Mouse (Mus musculus): ENCODE results near the gene Stk4. TPM values are rescaled to one million over a fixed set of nuclear protein-coding genes. Genes with fewer than 3 reads are reported as not detected.

Gene Stk4
- polyA plus RNA-seq, 1 experiment from 2014 or later: 80.1 TPM

- Histone ChIP-seq H3K4me3 (ENCODE audit: inconsistent target) (no peak overlapping the region), H3K36me3 (ENCODE audit: inconsistent target) (peaks cover 44% of the 10 kb centered on the region), H3K27ac (no peak overlapping the region), H3K79me2 (ENCODE audit: inconsistent target) (no peaks in the 10 kb centered on the region)
- WGBS (ENCODE audit: missing documents): 87% methylated on average over 7 of the region's 7 CpGs
Measured at GRCm38 (mm10) chr2:164156158-164156557, 86.0 kb downstream of the Stk4 start.

- 93% methylated on average over 2 of the region's 2 CpGs for WGBS (ENCODE audit: missing documents)
- Histone ChIP-seq H3K79me2 (ENCODE audit: inconsistent target) (no peaks in the 10 kb centered on the region), H3K4me3 (ENCODE audit: inconsistent target) (no peak overlapping the region), H3K27ac (no peak overlapping the region), H3K36me3 (ENCODE audit: inconsistent target) (peaks cover 17% of the 10 kb centered on the region; the same call in 1 of the 2 replicates)
Measured at GRCm38 (mm10) chr2:164158838-164159237, 88.7 kb downstream of the Stk4 start.

- H3K27ac ChIP-seq: no peak overlapping the region
- no peak overlapping the region for H3K4me3 ChIP-seq (ENCODE audit: inconsistent target)
- H3K79me2 ChIP-seq (ENCODE audit: inconsistent target): no peaks in the 10 kb centered on the region
- H3K36me3 ChIP-seq (ENCODE audit: inconsistent target): no peaks in the 10 kb centered on the region
- 96% methylated on average over 11 of the region's 11 CpGs for WGBS (ENCODE audit: missing documents)
Measured at GRCm38 (mm10) chr2:164161515-164162055, 91.5 kb downstream of the Stk4 start.

GRCm38 (mm10) chr2:164164941-164165340, 94.8 kb downstream of the Stk4 start:
- no peak overlapping the region for H3K4me3 ChIP-seq (ENCODE audit: inconsistent target)
- WGBS (ENCODE audit: missing documents): 95% methylated on average over 4 of the region's 5 CpGs
- H3K79me2 ChIP-seq (ENCODE audit: inconsistent target): no peaks in the 10 kb centered on the region
- H3K36me3 ChIP-seq (ENCODE audit: inconsistent target): no peaks in the 10 kb centered on the region
- no peak overlapping the region for H3K27ac ChIP-seq

GRCm38 (mm10) chr2:164167752-164168570, 97.8 kb downstream of the Stk4 start:
- H3K79me2 ChIP-seq (ENCODE audit: inconsistent target): no peaks in the 10 kb centered on the region
- H3K27ac ChIP-seq: no peak overlapping the region
- no peaks in the 10 kb centered on the region for H3K36me3 ChIP-seq (ENCODE audit: inconsistent target)
- H3K4me3 ChIP-seq (ENCODE audit: inconsistent target): no peak overlapping the region
- 23% methylated on average over 90 of the region's 90 CpGs for WGBS (ENCODE audit: missing documents)

GRCm38 (mm10) chr2:164168571-164168946, 98.4 kb downstream of the Stk4 start:
- Histone ChIP-seq H3K36me3 (ENCODE audit: inconsistent target) (no peaks in the 10 kb centered on the region), H3K4me3 (ENCODE audit: inconsistent target) (no peak overlapping the region), H3K79me2 (ENCODE audit: inconsistent target) (no peaks in the 10 kb centered on the region), H3K27ac (no peak overlapping the region)
- WGBS (ENCODE audit: missing documents): 17% methylated on average over 39 of the region's 42 CpGs

- H3K4me3 ChIP-seq (ENCODE audit: inconsistent target): no peak overlapping the region
- 28% methylated on average over 11 of the region's 11 CpGs for WGBS (ENCODE audit: missing documents)
- no peaks in the 10 kb centered on the region for H3K36me3 ChIP-seq (ENCODE audit: inconsistent target)
- H3K27ac ChIP-seq: no peak overlapping the region
- no peaks in the 10 kb centered on the region for H3K79me2 ChIP-seq (ENCODE audit: inconsistent target)
Measured at GRCm38 (mm10) chr2:164170326-164170725, 100.2 kb downstream of the Stk4 start.

- H3K4me3 ChIP-seq (ENCODE audit: inconsistent target): no peak within 1 kb of the TSS
- H3K36me3 ChIP-seq (ENCODE audit: inconsistent target): no peaks in the 10 kb centered on the region
- no peak within 1 kb of the TSS for H3K27ac ChIP-seq
- H3K79me2 ChIP-seq (ENCODE audit: inconsistent target): no peaks in the 10 kb centered on the region
- 2% methylated on average over 27 of the region's 29 CpGs for WGBS (ENCODE audit: missing documents)
Measured at GRCm38 (mm10) chr2:164170902-164171301, 100.8 kb downstream of the Stk4 start, which contains the start of gene Kcns1. Gene Kcns1, minus strand, starts transcription at chr2:164171113.

GRCm38 (mm10) chr2:164173394-164173793, 103.3 kb downstream of the Stk4 start:
- WGBS (ENCODE audit: missing documents): 10% methylated on average over 3 of the region's 3 CpGs
- Histone ChIP-seq H3K79me2 (ENCODE audit: inconsistent target) (no peaks in the 10 kb centered on the region), H3K36me3 (ENCODE audit: inconsistent target) (no peaks in the 10 kb centered on the region), H3K27ac (no peak overlapping the region), H3K4me3 (ENCODE audit: inconsistent target) (no peak overlapping the region)

GRCm38 (mm10) chr2:164174649-164175395, 104.7 kb downstream of the Stk4 start:
- Histone ChIP-seq H3K27ac (no peak overlapping the region), H3K36me3 (ENCODE audit: inconsistent target) (no peaks in the 10 kb centered on the region), H3K4me3 (ENCODE audit: inconsistent target) (no peak overlapping the region), H3K79me2 (ENCODE audit: inconsistent target) (no peaks in the 10 kb centered on the region)
- WGBS (ENCODE audit: missing documents): 75% methylated on average over 7 of the region's 8 CpGs

GRCm38 (mm10) chr2:164175850-164176249, 105.7 kb downstream of the Stk4 start:
- WGBS (ENCODE audit: missing documents): 31% methylated on average over 3 of the region's 3 CpGs
- no peaks in the 10 kb centered on the region for H3K36me3 ChIP-seq (ENCODE audit: inconsistent target)
- H3K4me3 ChIP-seq (ENCODE audit: inconsistent target): no peak overlapping the region

GRCm38 (mm10) chr2:164177831-164178230, 107.7 kb downstream of the Stk4 start:
- Histone ChIP-seq H3K4me3 (ENCODE audit: inconsistent target) (no peak overlapping the region), H3K79me2 (ENCODE audit: inconsistent target) (no peaks in the 10 kb centered on the region), H3K27ac (no peak overlapping the region), H3K36me3 (ENCODE audit: inconsistent target) (no peaks in the 10 kb centered on the region)
- 94% methylated on average over 5 of the region's 5 CpGs for WGBS (ENCODE audit: missing documents)

More at GRCm38 (mm10) chr2:164175850-164176249, 105.7 kb downstream of the Stk4 start:
- H3K79me2 ChIP-seq (ENCODE audit: inconsistent target): no peaks in the 10 kb centered on the region
- no peak overlapping the region for H3K27ac ChIP-seq

GRCm38 (mm10) chr2:164180124-164180523, 110.0 kb downstream of the Stk4 start:
- H3K79me2 ChIP-seq (ENCODE audit: inconsistent target): no peaks in the 10 kb centered on the region
- WGBS (ENCODE audit: missing documents): 63% methylated on average over 2 of the region's 3 CpGs
- H3K4me3 ChIP-seq (ENCODE audit: inconsistent target): no peak overlapping the region
- H3K27ac ChIP-seq: no peak overlapping the region
- no peaks in the 10 kb centered on the region for H3K36me3 ChIP-seq (ENCODE audit: inconsistent target)

GRCm38 (mm10) chr2:164180770-164181169, 110.6 kb downstream of the Stk4 start:
- 92% methylated on average over 4 of the region's 4 CpGs for WGBS (ENCODE audit: missing documents)
- H3K27ac ChIP-seq: no peak overlapping the region
- H3K36me3 ChIP-seq (ENCODE audit: inconsistent target): no peaks in the 10 kb centered on the region
- H3K4me3 ChIP-seq (ENCODE audit: inconsistent target): no peak overlapping the region
- no peaks in the 10 kb centered on the region for H3K79me2 ChIP-seq (ENCODE audit: inconsistent target)

Data from macrophage (primary cell).